Mouse (Mus musculus): ENCODE measurements around the gene Ostm1.

GRCm38 (mm10) chr10:42587961-42588750, 4.5 kb downstream of the Ostm1 start:
- TF ChIP-seq CTCF (IDR thresholded peaks at IDR 0.05; ENCODE audit: low read depth): no peak
- TF ChIP-seq EP300 (optimal IDR thresholded peaks at IDR 0.05): no peak
